Mouse (Mus musculus): Measurements from ENCODE around the gene Dis3. TPM values are rescaled to one million over a fixed set of nuclear protein-coding genes. Genes with fewer than 3 reads are reported as not detected.

The Dis3 gene
- polyA plus RNA-seq, 1 experiment from 2014 or later = 43.9 TPM

GRCm38 (mm10) chr14:99103050-99103449 lies 3.5 kb upstream of the Dis3 start:
- no peaks in the 10 kb centered on the region for H3K9me3 ChIP-seq (ENCODE audit: control insufficient read depth, low read length)
- ATAC-seq (ENCODE audit: insufficient read depth, low FRiP score, low TSS enrichment) (no peak), DNase-seq (ENCODE audit: low spot score) (no peak)
- no peak overlapping the region for H3K4me3 ChIP-seq (ENCODE audit: low read depth, low read length)
- H3K4me2 ChIP-seq (ENCODE audit: low read depth) = no peak overlapping the region
- WGBS = 91% methylated on average over 4 of the region's 4 CpGs
- H3K27ac ChIP-seq (ENCODE audit: low read depth, low read length) = no peak overlapping the region
- H3K4me1 ChIP-seq (ENCODE audit: control insufficient read depth, insufficient read depth, low read length) = peaks cover 7% of the 10 kb centered on the region
- H3K27me3 ChIP-seq (ENCODE audit: control insufficient read depth, insufficient read depth, low read length) = no peaks in the 10 kb centered on the region
- no peaks in the 10 kb centered on the region for H3K36me3 ChIP-seq (ENCODE audit: control insufficient read depth, insufficient read depth, low read length)
- no peak overlapping the region for H3K9ac ChIP-seq (ENCODE audit: low read length)

- ATAC-seq (ENCODE audit: insufficient read depth, low FRiP score, low TSS enrichment) = no peak
- Histone ChIP-seq H3K27me3 (ENCODE audit: control insufficient read depth, insufficient read depth, low read length) (no peaks in the 10 kb centered on the region), H3K36me3 (ENCODE audit: control insufficient read depth, insufficient read depth, low read length) (peaks cover 10% of the 10 kb centered on the region), H3K4me2 (ENCODE audit: low read depth) (peak overlapping the region; percentile 57), H3K9me3 (ENCODE audit: control insufficient read depth, low read length) (no peaks in the 10 kb centered on the region), H3K27ac (ENCODE audit: low read depth, low read length) (no peak overlapping the region), H3K4me3 (ENCODE audit: low read depth, low read length) (peak overlapping the region; percentile 95), H3K9ac (ENCODE audit: low read length) (peak overlapping the region; percentile 56), H3K4me1 (ENCODE audit: control insufficient read depth, insufficient read depth, low read length) (peaks cover 7% of the 10 kb centered on the region)
- WGBS = 6% methylated on average over 18 of the region's 20 CpGs
- DNase-seq (ENCODE audit: low spot score) = no peak
Measured at GRCm38 (mm10) chr14:99099967-99100587, 507 bp upstream of the Dis3 start.

GRCm38 (mm10) chr14:99088947-99089346 lies 10.6 kb downstream of the Dis3 start:
- H3K36me3 ChIP-seq (ENCODE audit: control insufficient read depth, insufficient read depth, low read length) = peaks cover 10% of the 10 kb centered on the region

GRCm38 (mm10) chr14:99071146-99071545 lies 28.4 kb downstream of the Dis3 start:
- H3K36me3 ChIP-seq (ENCODE audit: control insufficient read depth, insufficient read depth, low read length) = peaks cover 2% of the 10 kb centered on the region; the same call in 1 of the 2 replicates
- WGBS = 88% methylated on average over 4 of the region's 4 CpGs
- H3K4me1 ChIP-seq (ENCODE audit: control insufficient read depth, insufficient read depth, low read length) = no peaks in the 10 kb centered on the region
- no peak overlapping the region for H3K4me2 ChIP-seq (ENCODE audit: low read depth)
- no peak for ATAC-seq (ENCODE audit: insufficient read depth, low FRiP score, low TSS enrichment)
- DNase-seq (ENCODE audit: low spot score) = no peak
- no peaks in the 10 kb centered on the region for H3K27me3 ChIP-seq (ENCODE audit: control insufficient read depth, insufficient read depth, low read length)
- no peaks in the 10 kb centered on the region for H3K9me3 ChIP-seq (ENCODE audit: control insufficient read depth, low read length)
- no peak overlapping the region for H3K4me3 ChIP-seq (ENCODE audit: low read depth, low read length)
- H3K9ac ChIP-seq (ENCODE audit: low read length) = no peak overlapping the region
- H3K27ac ChIP-seq (ENCODE audit: low read depth, low read length) = no peak overlapping the region

More at GRCm38 (mm10) chr14:99088947-99089346, 10.6 kb downstream of the Dis3 start:
- no peak for ATAC-seq (ENCODE audit: insufficient read depth, low FRiP score, low TSS enrichment)
- H3K9me3 ChIP-seq (ENCODE audit: control insufficient read depth, low read length) = no peaks in the 10 kb centered on the region
- WGBS = 94% methylated on average over 7 of the region's 7 CpGs
- no peak overlapping the region for H3K4me2 ChIP-seq (ENCODE audit: low read depth)
- H3K4me3 ChIP-seq (ENCODE audit: low read depth, low read length) = no peak overlapping the region
- no peaks in the 10 kb centered on the region for H3K27me3 ChIP-seq (ENCODE audit: control insufficient read depth, insufficient read depth, low read length)
- no peaks in the 10 kb centered on the region for H3K4me1 ChIP-seq (ENCODE audit: control insufficient read depth, insufficient read depth, low read length)
- DNase-seq (ENCODE audit: low spot score) = no peak
- H3K9ac ChIP-seq (ENCODE audit: low read length) = no peak overlapping the region
- no peak overlapping the region for H3K27ac ChIP-seq (ENCODE audit: low read depth, low read length)

- Histone ChIP-seq H3K36me3 (ENCODE audit: control insufficient read depth, insufficient read depth, low read length) (peaks cover 2% of the 10 kb centered on the region; the same call in 1 of the 2 replicates), H3K9me3 (ENCODE audit: control insufficient read depth, low read length) (no peaks in the 10 kb centered on the region), H3K4me2 (ENCODE audit: low read depth) (no peak overlapping the region), H3K4me1 (ENCODE audit: control insufficient read depth, insufficient read depth, low read length) (no peaks in the 10 kb centered on the region), H3K27ac (ENCODE audit: low read depth, low read length) (no peak overlapping the region), H3K4me3 (ENCODE audit: low read depth, low read length) (no peak overlapping the region), H3K9ac (ENCODE audit: low read length) (no peak overlapping the region), H3K27me3 (ENCODE audit: control insufficient read depth, insufficient read depth, low read length) (no peaks in the 10 kb centered on the region)
- DNase-seq (ENCODE audit: low spot score) (no peak), ATAC-seq (ENCODE audit: insufficient read depth, low FRiP score, low TSS enrichment) (no peak)
- 88% methylated on average over 2 of the region's 2 CpGs for WGBS
Measured at GRCm38 (mm10) chr14:99063091-99063490, 36.5 kb downstream of the Dis3 start.

GRCm38 (mm10) chr14:99060616-99061015 lies 39.0 kb downstream of the Dis3 start:
- ATAC-seq (ENCODE audit: insufficient read depth, low FRiP score, low TSS enrichment) = no peak
- no peak overlapping the region for H3K9ac ChIP-seq (ENCODE audit: low read length)
- H3K4me1 ChIP-seq (ENCODE audit: control insufficient read depth, insufficient read depth, low read length) = no peaks in the 10 kb centered on the region
- H3K4me2 ChIP-seq (ENCODE audit: low read depth) = no peak overlapping the region
- H3K36me3 ChIP-seq (ENCODE audit: control insufficient read depth, insufficient read depth, low read length) = no peaks in the 10 kb centered on the region; the same call in 1 of the 2 replicates
- H3K9me3 ChIP-seq (ENCODE audit: control insufficient read depth, low read length) = no peaks in the 10 kb centered on the region
- DNase-seq (ENCODE audit: low spot score) = no peak
- H3K27me3 ChIP-seq (ENCODE audit: control insufficient read depth, insufficient read depth, low read length) = no peaks in the 10 kb centered on the region
- no peak overlapping the region for H3K27ac ChIP-seq (ENCODE audit: low read depth, low read length)
- 96% methylated on average over 12 of the region's 12 CpGs for WGBS
- no peak overlapping the region for H3K4me3 ChIP-seq (ENCODE audit: low read depth, low read length)

- H3K4me2 ChIP-seq (ENCODE audit: low read depth) = no peak overlapping the region
- no peaks in the 10 kb centered on the region; the same call in 1 of the 2 replicates for H3K36me3 ChIP-seq (ENCODE audit: control insufficient read depth, insufficient read depth, low read length)
- WGBS = 90% methylated on average over 7 of the region's 7 CpGs
- no peaks in the 10 kb centered on the region for H3K27me3 ChIP-seq (ENCODE audit: control insufficient read depth, insufficient read depth, low read length)
- ATAC-seq (ENCODE audit: insufficient read depth, low FRiP score, low TSS enrichment) = no peak
- no peaks in the 10 kb centered on the region for H3K4me1 ChIP-seq (ENCODE audit: control insufficient read depth, insufficient read depth, low read length)
- no peak for DNase-seq (ENCODE audit: low spot score)
- H3K9ac ChIP-seq (ENCODE audit: low read length) = no peak overlapping the region
- no peak overlapping the region for H3K4me3 ChIP-seq (ENCODE audit: low read depth, low read length)
- H3K9me3 ChIP-seq (ENCODE audit: control insufficient read depth, low read length) = no peaks in the 10 kb centered on the region
- H3K27ac ChIP-seq (ENCODE audit: low read depth, low read length) = no peak overlapping the region
Measured at GRCm38 (mm10) chr14:99058959-99059586, 40.5 kb downstream of the Dis3 start.

GRCm38 (mm10) chr14:99046782-99047181 lies 52.8 kb downstream of the Dis3 start:
- ATAC-seq (ENCODE audit: insufficient read depth, low FRiP score, low TSS enrichment) = peak; percentile 22
- WGBS = 2% methylated on average over 15 of the region's 15 CpGs

More at GRCm38 (mm10) chr14:99046782-99047181, 52.8 kb downstream of the Dis3 start:
- Histone ChIP-seq H3K4me3 (ENCODE audit: low read depth, low read length) (peak overlapping the region; percentile 98), H3K9ac (ENCODE audit: low read length) (peak overlapping the region; percentile 57), H3K36me3 (ENCODE audit: control insufficient read depth, insufficient read depth, low read length) (no peaks in the 10 kb centered on the region), H3K27me3 (ENCODE audit: control insufficient read depth, insufficient read depth, low read length) (no peaks in the 10 kb centered on the region), H3K27ac (ENCODE audit: low read depth, low read length) (no peak overlapping the region), H3K4me2 (ENCODE audit: low read depth) (peak overlapping the region; percentile 68), H3K4me1 (ENCODE audit: control insufficient read depth, insufficient read depth, low read length) (peaks cover 11% of the 10 kb centered on the region), H3K9me3 (ENCODE audit: control insufficient read depth, low read length) (no peaks in the 10 kb centered on the region)
- DNase-seq (ENCODE audit: low spot score) = no peak
